Comparison of ENCODE assay signal across 15 mouse cellular contexts in genomic region chr17:56655311-56655710, GRCm38 (mm10).
"Had no signal": no experiment of that assay in that cellular context is flagged by ENCODE, and none has a peak within 500 bp of the region (broad histone marks: within the 10 kb centered on the region; RNA-seq: fewer than 3 reads in every experiment).

No protein-coding gene starts in this region.

- H3K4me1 ChIP-seq: lung, embryonic 15.5 days had no signal

- H3K27ac ChIP-seq: left cerebral cortex, adult 2 months; liver, embryonic 14.5 days; lung, embryonic 15.5 days had no signal

- DNase-seq: kidney, adult 18-20 months; kidney, adult 9 months; kidney, postnatal 10 days; kidney, postnatal 36 days; layer of hippocampus, postnatal 36 days; lung, adult 18-20 months; lung, postnatal 14 days; lung, postnatal 4 days; midbrain, embryonic 14.5 days; retina, postnatal 1 day; thymus, postnatal 25 days had no signal

- H3K9ac ChIP-seq: liver, embryonic 14.5 days; lung, embryonic 15.5 days had no signal

- H3K4me3 ChIP-seq: left cerebral cortex, adult 2 months; lung, embryonic 15.5 days had no signal

- H3K4me2 ChIP-seq: lung, embryonic 15.5 days; midbrain, embryonic 11.5 days had no signal

- H3K27me3 ChIP-seq: lung, embryonic 15.5 days had no signal

- H3K36me3 ChIP-seq: lung, embryonic 15.5 days had no signal

- H3K9me3 ChIP-seq: lung, embryonic 15.5 days had no signal
